Mouse (Mus musculus) spleen, postnatal 14 days (tissue): Measurements from ENCODE around the gene Ppp1cb.

Experiments used
- DNase-seq, 2 experiments: peaks; one replicate each; pipeline ENCODE4 v3.0.0; 2021 to 2022; ENCODE audit warnings: low spot score in 2 of 2

Gene Ppp1cb

DNA sequence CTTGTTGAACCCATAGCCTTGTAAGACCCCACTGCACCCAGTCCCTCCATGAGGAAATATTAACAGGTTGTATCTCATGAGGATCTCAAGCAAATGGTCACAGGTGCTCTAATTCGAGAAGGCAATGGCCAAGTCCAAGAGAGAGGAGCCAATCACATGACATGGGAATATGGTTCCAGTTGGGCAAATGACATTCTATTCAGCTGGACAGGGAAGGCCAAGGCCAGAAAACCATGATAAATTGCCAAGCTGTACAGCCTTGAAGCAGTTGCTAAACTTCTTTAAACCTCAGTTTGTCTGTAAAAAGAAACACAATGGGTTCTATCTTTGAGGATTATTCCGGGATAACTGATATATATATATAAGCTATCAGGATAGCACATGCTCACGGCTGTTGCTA is 14.7 kb upstream of the Ppp1cb start:
- no peak for DNase-seq

DNA sequence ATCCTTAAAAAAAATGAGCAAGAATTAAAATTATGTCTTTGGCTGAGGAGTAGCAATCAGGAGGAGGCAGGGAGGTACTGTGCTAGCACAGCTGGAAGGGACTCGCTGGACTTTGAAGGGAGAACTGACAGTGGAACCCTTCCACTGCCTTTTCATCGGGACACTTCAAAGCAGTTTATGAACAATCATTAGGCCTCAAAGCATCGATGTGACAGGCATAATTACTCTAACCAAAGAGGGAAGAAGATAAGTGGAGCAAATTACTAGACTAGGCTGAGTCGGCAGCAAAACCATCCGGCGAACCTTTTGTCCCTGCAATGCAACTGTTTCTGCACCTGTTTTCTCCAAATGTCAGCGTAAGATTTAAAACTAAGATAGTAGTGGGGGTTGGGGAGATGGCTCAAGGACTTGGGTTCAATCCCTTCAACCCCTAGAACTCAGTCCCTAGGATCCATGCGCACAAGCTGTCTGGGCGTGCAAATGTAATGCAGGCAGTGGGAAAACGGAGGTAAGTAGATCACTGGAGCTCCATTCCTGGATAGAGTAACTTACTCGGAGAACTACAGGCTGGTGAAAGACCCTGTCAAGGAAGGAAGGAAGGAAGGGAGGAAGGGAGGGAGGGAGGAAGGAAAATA is 13.2 kb upstream of the Ppp1cb start:
- no peak for DNase-seq

DNA sequence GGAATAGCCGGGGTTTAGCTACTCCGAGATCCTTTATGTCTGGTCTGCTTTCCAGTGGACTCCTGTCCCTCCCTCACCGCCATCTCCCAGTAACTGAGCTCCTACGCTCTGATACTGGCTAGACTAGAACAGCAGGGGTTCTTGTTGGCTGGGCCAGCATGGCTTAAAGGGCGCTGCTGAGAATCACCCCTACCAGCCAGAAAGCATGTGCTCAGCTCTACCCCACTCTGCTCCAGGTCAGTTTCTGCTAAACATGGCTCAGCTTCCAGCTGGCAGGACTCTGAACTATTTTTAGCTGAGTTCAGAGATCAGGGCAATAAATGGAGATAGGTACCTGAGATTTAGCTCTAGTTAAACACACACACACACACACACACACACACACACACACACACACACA is 12.2 kb upstream of the Ppp1cb start:
- DNase-seq, result no peak

DNA sequence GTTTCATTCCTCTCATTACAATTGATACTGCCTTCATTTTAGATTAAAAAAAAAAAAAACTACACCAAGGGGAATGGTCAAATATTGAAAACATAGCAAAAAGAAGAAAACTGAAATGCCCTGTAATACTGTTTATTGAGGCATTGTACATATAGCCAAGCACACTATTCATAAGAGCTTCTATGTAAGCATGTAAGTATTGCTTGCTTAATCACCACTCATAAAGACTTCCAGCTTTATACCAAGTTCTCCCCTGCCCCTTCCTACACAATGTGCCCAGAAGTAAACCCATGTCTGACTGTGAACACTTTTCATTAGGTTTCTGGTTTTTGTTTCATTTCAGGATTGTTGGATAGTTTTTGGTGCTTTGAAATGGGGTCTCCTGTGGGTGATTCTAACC is 11.8 kb upstream of the Ppp1cb start:
- no peak for DNase-seq

DNA sequence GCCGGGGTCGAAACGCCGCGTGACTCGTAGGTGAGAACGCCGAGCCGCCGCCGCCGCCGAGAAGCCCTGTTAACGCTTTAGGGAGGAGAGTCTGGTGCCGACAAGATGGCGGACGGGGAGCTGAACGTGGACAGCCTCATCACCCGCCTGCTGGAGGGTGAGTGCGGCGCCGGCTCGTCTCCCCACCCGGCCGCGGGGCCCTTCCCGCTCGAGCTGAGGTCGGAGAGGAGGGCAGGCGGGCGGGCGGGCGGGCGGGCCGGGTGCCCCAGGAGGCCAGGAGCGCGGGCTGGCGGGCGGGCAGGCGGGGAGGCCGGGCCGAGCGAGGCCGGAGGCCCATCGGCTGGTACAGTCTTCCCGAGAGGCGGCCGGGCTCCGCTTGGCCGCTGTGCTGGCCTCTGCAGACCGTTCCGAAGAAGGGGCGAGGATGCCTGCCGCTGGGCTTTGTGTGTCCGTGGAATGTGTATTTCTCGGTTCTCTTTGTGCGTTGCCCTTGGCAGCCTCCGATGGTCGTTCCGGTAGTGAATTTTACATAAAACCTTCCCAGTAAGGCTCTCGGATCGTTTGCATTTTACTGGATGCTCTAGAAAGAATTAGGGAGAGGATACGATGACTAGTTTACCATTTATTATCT is 723 bp downstream of the Ppp1cb start:
- peak in 1 of 2 experiments; percentile 64 for DNase-seq

DNA sequence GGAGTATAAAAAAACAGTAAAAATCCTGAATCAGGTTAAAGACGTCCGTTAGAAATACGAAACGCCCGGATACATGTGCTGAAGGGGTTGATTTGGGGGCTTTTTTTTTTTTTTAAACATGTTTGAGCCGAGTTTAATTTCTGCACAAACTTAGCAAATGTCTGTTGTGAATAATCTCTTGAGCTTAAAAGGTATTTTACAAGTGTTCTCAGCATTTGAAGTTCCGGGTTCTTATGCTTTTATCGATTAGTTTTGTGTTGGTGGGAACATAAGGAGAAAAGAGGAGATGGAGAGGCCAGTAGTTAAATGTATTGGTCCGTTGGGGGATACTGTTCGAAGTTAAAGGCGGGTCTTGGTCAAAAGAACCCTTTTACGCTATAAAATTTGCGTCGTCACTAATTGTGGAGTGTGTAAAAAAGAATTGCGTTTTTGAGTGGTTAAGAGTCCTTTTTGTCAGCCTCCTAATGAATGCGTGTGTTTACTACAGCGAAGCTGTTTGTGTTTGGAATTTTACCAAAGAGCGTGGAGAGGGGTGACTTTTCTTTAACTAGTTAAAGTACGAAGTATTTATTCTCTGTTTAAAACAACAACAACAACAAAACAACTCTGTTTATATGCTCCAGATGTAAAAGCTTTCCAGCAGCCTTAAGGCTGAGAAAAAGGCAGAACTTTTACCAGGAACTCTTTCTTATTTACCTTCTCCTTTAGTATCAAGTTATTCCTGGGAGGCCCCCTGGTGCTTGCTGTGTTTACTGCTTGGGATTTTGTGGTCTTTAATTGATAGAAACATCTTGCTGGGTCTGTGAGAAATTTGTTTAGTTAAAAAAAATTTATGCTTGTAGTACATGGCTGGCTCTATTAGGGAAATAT is 1.5 kb downstream of the Ppp1cb start:
- DNase-seq, result peak in 1 of 2 experiments; percentile 47

DNA sequence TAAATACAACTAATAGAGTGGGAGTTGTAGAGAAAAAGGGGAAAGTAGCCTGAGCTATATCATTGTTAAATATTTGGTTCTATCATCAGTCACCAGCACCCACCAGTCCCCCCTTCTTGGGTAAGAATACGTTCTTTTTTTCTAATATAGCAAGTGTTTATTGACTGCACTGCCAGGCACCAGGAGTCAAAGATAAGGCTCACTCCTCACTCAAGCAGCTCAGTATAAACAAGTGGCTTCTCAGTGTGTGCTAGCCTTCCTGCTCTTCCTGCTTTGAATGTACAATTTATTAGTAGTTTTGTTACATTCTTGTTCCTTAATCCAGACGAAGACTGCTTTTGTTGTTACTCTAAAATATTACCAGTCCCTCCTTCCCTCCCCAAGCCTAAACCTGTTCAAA is 2.3 kb downstream of the Ppp1cb start:
- no peak for DNase-seq

DNA sequence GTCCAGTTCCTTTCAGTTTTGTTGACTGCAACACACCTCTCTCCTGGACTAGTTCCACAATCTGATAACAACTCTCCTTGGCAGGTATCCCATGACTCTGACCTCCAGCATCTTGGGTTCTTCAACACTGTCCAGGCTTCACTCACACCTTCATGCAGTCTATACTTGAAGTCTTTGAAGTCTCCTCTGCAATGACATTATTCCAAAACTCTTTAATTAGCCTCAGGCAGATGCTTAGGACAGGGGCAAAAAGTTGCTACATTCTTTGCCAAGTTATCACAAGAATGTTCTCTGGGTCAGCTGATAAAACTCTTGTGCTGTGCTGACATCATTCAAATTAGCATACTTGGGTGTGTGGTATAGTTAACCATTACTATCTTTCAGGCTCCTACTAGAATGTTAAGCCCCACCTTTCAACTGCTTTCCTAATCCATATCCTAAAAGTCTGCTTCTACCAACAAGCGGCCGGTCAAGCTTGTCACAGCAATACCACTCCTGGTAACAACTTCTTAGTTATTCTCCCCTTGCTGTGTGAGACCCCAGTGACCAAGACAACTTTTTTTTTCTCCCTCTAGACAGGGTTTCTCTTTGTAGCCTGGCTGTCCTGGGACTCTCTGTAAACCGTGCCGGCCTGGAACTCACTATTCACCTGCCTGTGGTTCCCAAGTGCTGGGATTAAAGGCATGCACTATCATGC is 13.8 kb downstream of the Ppp1cb start:
- DNase-seq, result no peak

DNA sequence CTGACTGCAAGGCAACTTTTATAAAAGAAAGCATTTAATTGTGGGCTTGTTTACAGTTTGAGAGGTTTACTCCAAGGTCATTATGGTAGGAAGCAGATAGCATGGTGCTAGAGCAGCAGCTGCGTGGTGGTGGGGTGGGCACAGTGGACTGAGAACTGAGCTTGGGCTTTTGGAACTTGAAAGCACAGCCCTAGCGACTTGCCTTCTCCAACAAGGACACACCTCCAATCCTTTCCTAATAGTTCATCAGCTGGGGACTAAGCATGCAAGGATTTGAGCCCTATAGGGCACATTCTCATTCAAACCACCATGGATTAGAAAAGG is 14.3 kb downstream of the Ppp1cb start:
- no peak for DNase-seq

DNA sequence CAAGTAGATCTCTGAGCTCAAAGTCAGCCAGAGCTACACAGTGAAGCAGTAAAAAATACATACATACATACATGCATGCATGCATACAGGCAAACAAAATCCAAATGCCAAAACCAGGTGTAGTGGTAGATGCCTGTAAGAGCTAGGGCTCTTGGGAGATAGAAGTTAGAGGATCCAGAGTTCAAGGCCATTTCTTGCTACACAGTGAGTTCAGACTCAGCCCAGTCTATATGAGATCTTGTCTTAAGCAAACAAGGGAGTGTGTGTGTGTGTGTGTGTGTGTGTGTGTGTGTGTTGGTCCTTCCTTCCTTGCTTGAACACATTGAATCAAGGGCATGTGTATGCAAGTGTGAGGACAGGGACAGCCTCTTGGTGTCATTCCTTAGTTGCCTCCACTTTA is 17.9 kb downstream of the Ppp1cb start:
- no peak for DNase-seq

DNA sequence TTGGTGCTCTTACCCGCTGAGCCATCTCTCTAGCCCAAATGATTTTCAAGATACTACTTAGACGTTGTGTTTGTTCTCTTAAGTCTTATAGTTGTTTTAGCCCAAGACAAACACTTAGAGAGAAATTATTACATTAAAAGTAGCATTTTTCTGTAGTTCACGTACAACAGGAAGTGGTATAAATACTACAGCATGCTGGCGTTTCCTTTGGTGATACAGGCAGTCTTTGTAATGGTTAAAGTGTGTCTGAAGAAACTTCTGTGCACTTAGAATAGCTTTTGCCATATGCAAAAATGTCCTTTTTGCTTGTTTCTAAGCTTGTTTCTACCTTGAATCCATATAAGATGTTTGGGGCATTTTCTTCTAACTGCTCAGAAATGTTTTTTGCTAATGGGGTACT is 20.3 kb downstream of the Ppp1cb start:
- no peak for DNase-seq

DNA sequence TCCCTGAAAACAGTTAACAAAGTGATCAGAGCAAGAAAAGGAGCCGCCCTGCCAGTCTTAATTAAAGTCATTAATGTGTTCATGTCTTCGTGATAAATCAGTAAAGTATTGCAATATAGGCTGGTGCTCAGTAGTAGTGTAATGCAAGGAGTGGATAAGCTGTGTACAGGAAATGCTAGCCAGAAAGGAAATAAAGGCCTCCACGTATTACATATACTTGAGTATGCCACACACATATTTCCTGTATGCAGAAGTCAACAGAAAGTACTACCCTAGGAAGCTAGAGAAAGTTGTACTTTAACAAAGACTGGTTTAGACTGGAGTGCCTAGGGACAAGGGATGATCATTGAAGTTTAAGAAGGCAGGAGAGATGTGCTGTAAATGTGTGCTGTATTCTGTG is 26.8 kb downstream of the Ppp1cb start:
- DNase-seq, result no peak

DNA sequence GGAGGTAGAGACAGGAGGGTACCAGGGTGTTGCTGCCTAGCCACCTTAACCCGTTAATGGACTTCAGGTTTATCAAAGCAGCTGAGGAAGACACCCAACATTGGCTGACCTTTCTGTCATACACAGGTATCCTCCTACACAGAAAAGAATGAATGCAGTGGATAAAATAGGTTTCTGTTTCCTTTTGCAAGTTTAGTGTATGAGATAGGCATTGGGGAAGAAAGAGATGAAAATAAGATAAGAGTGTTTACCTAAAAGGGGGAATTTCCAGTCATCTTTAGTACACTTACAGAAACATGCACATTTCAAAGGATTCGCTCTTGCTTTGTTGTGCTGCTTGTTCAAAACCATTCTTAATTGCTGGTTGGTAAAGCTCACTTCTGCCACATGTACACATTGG is 29.4 kb downstream of the Ppp1cb start:
- DNase-seq, result no peak

DNA sequence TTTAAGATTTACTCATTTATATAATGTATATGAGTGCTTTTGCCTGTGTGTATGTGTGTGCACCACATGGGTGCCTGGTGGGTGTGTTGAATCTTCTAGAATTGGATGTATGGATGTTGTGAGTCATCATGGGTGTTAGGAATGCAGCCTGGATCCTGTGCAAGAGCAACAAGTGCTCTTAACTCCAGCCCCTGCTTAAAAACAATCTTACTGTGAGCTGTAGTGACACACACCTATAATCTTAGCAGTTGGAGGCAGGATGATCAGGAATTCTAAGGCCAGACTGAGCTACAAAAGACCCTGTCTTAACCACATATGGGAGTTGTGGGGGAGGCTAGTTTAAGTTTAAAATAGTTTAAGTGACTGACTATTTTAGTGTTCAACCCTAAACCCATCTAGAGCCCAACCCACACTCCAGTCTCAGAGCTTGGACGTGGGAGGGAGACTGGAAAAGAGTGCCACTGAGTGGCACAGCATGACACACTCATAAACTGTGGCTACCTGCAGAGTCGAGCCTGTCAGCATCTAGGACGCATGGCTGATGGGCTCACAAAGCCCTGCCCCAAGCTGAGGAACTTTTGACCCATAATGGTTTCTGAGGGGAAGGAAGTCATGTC is 35.5 kb downstream of the Ppp1cb start:
- no peak for DNase-seq

DNA sequence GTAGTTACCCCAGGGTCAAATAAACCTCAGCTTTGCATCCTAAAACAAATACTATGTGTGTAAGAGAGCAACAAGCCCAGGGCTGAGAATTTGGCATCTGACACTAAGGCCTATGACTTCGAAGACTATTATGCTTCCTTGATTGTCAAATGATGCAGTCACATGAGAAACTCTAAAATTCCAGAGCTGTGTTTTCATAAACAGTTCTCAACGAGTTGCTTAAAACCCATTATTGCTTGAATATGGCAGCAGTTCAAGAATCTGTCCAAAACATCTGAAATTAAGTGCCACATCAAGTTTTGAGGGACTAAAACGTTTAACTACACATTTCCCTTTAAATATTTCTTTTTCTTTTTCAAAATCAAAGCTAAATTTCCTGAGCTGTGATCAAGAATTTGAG is 50.1 kb downstream of the Ppp1cb start:
- no peak for DNase-seq

DNA sequence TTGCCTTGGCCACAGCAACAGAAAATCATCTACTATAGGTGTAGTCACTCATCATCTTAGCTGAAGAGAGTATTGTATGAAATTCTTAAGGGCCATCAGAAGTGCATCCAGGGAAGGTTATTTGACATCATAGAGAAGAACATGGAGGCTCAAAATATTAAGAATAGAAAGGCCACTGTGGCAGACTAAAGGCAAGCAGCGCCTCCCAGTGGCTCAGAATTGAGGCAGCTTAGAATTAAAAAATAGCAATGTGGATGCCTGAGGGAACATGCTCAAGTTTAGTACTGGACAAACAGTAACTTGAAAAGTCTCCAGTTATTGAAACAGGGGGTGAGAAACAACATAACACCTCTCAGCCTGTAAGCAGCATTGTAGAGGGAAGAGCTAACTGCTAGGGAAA is 61.7 kb downstream of the Ppp1cb start:
- DNase-seq, result peak in 1 of 2 experiments; percentile 19

DNA sequence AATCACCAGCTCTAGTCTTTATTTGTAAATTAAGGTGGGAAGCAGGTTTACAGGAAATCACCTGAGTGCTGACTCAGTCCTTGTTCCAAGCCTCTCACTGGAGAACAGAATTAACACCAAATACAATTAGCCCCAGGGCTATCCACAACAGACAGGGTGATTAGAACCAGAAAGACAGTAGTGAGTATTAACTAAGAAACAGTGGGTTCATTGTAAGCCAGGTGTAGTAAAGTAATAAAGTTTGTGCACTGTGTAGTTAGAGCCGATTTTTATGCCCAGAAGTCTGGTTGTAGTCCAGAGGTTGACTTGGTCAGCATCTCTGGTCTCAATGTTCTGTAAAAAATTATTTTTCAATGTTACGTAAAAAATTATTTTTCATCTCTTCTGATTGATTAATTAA is 90.8 kb downstream of the Ppp1cb start:
- no peak for DNase-seq

DNA sequence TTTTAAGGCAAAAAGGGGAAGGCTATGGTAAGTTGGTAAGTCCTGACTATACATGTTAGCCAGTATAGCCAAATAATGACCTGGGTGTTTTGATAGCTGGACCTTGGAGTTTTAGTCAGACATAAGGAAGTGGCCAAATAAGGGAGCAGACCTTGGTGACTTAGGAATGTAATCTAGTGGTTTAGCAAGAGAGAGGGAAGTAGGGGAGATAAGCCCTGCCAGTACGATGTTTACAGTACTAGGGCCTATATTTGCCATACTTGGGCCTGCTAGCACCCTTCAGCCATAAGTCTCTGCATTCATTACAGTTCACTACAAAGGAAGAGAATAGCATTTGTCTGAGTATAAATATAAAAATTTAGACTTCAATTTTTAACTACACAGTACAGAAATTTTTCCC is 106.1 kb downstream of the Ppp1cb start:
- DNase-seq, result no peak
